Mouse (Mus musculus) adrenal gland, postnatal 36 days (tissue): Measurements from ENCODE around the gene Prss57. TPM values are rescaled to one million over a fixed set of nuclear protein-coding genes. Genes with fewer than 3 reads are reported as not detected.
"Not testable (repeated sequence)": the region's sequence is repeated elsewhere in the genome, so short reads cannot be mapped to it uniquely, and the experiment has no call there.

ENCODE experiments used
- DNase-seq, 2 experiments: peaks; one replicate each; pipeline ENCODE4 v3.0.0; 2021; ENCODE audit warnings: mixed read lengths in 1 of 2
- total RNA-seq, 2 experiments: library from RNA; stranded (reverse); gene quantifications; 2 replicates each; pipeline ENCODE4 v1.2.3; 2021

Prss57 gene
- total RNA-seq, 2 experiments from 2014 or later, result not detected

DNA sequence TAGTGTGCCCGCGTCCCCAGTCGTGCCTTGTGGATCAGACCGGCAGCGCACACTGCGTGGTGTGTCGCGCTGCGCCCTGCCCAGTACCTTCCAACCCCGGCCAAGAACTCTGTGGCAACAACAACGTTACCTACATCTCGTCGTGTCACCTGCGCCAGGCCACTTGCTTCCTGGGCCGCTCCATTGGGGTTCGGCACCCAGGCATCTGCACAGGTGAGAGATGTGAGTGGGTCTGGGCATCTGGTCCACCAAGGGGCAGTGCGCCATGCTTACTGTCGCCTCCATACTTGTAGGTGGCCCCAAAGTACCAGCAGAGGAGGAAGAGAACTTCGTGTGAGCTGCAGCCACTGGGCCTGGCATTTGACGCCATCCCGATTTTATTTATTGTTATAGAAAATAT, 9.6 kb downstream of the Prss57 start:
- no peak for DNase-seq

DNA sequence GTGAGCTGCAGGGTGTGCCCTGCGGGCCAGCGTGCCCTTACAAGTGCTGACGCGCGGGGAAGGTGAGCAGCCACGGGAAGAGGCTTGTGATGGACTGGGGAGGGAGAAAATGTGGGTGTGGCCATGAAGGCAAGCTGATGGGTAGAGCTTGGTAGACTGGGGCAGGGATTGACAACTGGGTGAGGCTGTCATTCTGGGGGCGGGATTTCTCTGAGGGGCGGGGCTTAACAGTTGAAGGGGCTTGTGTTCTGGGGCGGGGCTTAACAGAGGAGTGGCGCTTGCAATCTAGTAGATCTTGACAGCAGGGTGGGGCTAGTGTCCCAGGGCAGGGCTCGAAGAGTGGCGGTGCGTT, 10.1 kb downstream of the Prss57 start:
- DNase-seq, result peak in 1 of 2 experiments; percentile 63

DNA sequence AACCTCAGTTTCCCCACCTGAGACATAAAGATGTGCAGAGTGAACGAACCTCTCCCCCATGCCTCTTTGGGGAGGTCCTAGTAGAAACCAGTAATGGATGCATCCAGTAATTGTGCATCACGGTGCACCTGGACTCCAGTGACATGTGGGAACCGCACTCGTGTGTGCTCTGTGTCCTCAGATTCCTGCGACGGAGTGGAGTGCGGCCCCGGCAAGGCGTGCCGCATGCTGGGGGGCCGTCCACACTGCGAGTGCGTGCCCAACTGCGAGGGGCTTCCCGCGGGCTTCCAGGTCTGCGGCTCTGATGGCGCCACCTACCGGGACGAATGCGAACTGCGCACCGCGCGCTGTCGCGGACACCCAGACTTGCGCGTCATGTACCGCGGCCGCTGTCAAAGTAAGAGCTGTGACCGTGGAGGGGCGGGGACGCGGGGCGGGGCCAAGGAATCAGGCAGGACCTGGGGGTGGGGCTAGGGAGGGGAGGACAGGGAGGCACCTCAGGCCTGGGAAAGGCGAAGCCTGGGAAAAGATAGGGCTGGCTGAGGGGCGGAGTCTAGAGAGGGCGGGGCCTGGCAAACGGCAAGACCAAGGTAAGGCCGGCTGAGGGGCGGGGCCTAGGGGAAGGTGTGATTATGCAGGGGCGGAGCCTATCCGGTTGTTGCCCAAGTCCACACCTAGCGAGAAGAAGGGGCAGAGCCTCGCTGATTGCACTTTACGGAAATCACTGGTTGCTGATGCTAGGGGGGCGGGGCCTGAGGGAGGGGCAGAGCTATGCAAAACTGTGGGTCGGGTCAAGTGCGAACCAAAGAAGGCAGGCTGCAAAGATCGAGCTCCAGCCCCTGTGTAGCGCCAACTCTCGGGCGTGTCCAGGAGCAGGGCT, 10.7 kb downstream of the Prss57 start:
- peak; percentile 97 to 98 for DNase-seq

DNA sequence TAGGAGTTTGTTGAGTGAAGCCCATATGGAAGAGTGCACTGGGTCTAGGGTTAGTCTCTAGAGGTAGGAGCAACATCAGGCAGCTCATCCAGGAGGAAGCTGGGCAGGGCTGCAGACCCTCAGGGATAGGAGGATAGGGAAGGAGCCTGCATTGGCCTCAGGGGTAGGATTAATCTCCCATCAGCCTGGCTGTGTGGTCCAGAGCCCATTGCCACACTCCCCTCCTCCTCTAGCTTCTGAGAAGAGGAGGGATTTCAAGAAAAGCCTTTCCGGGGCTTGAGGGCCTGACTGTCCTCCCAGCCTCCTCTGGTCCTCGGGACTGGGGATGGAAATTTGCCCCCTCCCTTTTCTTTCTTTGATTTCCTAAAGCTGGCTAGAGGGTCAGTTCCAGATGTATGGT, 11.6 kb downstream of the Prss57 start:
- no peak for DNase-seq

DNA sequence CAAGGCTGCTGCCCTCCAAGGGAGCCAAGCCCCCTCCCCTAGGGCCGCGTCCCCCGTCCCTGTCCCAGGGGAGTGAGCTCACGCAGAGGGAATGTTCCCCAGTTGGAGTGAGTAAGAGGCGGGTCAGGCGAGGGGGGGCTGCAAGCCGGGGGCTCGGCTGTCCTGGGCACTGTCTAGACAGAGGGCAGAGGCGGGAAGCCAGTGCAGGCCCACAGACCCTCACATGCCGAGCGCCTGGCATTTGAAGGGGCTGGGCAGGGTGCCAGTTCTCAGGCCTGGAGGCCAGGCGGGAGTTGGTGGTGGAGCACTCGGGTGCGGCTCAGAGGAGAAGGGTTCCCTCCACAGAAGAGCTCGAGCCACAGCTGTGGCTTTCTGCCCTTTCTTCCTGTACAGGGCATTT, 12.8 kb downstream of the Prss57 start:
- peak; percentile 62 to 78 for DNase-seq

DNA sequence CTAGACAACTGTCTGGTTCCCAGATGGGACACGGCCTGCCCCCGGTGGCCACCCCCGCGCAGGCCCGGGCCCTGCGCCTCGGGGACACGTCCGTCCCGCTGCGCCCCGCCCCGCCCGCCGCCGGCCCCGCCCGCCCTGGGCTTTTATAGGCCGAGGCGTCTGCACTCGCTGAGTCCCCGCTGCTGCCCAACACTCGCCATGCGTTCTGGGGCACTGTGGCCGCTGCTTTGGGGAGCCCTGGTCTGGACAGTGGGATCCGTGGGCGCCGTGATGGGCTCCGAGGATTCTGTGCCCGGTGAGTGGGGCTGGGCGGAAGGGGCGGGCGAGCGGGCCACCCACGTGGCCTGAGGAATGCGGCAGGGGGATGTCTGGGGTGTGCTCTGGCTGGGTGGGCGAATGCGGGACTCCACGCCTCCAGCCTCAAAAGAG, 13.6 kb downstream of the Prss57 start, which contains the start of gene Fstl3:
Gene Fstl3, plus strand, starts transcription at position 170 of the 429 bp plus-strand sequence.
- peak; percentile 72 to 79 for DNase-seq

DNA sequence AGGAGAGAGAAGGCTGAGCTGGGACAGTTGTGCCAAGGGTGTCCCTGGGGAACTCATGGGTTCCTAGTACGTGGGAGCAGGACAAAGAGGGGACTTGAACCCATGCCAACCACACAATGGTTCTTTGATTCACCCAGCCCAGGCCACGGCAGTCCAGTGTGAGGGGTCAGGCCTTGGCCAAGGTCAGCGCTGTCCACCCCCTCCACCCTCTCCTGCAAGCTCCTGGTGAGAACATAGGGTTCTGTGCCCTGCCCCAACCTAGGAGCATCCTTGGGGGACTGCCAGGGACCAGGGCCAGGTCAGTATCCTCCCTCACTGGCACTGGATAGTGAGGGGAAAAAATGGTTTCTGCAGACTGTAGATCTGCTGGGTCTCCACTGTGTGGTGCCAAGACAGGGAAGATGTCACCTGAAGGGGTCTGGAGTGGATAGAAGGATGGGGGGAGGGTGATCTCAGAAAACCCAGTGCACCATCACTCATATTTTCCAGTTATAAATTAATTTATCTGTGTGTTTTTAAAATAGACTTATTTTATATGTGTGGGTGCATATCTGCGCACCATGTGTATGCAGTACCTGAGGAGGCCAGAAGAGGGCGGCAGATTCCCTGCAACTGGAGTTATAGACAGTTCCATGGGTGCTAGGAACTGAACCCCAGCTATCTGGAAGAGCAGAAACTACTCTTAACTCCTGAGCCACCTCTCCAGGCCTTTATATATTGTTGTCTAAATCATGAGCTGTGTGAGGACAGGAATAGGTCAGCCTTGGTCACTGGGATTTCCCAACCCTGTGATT, 16.1 kb downstream of the Prss57 start:
- DNase-seq, result no peak

DNA sequence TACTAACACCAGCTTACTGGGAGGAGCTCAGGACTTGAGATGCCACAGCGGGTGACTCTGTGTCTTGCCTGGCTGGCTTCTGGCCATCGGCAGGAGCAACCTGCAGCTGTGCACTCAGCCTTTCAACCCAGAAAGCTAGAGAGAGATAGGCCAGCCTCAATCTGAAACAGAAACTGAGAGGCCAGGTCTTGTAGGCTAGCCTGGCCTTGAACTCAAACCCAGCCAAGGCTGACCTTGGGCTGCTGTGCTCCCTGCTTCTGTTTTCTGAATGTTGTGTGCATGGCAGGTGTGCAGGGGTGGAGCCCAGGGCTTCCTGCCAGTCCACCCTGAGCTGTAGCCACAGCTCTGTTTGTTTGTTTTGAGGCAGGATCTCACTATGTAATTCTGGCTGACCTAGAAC, 17.6 kb downstream of the Prss57 start:
- DNase-seq, result peak in 1 of 2 experiments; percentile 19

DNA sequence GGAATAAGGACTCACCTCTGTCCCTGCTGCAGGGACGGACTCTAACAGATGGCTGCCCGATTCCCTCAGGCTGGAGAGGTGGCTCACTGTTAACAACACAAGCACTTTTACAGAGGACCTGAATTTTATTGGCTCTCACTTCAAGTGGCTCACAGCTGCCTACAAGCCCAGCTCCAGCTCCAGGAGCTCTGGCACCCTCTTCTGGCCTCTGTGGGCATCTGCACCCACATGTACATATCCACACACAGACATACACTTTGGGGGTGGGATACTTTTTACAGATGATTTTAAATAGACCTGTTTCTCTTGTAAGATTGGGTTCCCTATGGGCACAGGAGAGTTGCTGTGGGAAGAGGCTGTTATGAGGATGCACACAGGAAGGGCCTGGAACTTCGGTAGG, 18.4 kb downstream of the Prss57 start:
- no peak for DNase-seq

DNA sequence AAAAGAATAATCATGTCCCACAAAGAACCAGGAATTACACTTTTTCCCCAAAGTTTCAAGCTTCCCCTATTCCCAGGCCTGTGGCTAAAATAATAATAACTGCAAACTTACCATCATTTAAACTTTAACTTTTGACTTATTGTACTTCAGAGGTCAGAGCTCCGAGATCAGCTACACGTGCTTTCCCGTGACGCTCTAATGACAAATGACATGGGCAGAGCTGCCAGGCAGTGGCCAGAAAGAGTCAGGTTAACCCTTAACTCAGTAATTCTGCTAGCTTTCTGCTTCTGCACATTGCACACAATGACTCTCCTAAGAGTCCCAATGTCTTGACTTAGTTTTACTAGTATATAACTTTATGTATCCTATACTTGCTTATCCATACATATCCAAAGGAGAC, 21.4 kb downstream of the Prss57 start:
- DNase-seq, result no peak

DNA sequence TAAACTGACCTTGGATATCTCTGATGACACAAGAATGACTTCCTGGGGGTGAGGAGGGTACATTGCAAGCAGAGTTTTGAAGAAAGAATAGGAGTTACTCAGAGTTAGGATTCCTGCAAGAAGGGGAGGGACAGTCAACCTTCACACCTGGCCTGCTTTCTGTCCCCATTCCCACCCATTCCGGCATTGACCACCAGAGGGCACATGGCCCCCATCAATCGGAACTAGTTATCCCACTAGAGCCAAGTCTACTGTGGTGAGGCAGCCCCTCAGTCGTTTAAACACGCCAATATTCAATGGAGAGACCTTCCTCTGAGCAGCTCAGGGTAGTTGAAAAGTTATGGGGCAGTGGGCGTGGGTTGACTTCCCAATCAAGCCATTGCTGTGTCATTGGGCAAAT, 22.4 kb downstream of the Prss57 start:
- DNase-seq, result peak; percentile 75 to 80

DNA sequence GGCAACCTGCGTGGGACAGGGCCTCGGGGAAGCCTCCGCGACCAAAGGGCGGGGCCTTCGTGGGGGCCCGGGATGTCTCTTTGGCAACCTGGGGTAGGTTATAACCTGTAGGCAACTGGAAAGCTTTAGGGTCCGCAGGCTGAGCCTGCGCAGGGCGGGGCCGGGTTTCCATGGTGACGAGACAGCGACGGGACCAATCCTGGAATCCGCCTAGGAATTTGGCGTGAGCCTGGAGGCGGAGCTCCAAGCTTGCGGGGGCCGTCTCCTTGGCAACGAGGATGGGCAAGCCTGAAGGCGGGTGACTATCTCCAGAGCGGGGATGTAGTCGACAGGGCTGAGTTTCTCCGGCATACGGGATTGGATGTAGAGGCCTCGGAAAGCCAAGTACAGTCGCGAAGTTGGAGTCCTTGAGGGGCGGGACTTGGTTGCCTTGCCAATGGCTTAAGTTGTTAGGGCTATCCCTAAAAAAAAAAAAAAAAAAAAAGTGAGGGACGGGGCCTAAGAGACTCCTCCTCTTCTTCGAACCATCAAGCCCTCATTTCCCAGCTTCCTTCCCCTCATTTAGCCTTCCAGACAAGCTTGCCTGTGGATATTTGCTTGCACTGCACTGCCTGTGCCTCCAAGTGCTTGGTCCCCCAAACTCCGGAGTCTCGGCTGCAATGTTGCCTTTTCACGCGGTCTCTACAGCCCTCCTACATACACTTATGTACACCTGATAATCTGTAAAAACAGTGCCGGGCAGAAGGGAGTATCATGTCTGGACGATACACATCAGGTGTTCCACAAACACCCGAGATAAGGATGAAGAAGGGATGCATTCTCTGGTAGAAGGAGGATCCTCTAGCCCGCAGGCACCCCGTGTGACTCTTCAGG, 23.2 kb downstream of the Prss57 start:
- peak; percentile 95 to 96 for DNase-seq

DNA sequence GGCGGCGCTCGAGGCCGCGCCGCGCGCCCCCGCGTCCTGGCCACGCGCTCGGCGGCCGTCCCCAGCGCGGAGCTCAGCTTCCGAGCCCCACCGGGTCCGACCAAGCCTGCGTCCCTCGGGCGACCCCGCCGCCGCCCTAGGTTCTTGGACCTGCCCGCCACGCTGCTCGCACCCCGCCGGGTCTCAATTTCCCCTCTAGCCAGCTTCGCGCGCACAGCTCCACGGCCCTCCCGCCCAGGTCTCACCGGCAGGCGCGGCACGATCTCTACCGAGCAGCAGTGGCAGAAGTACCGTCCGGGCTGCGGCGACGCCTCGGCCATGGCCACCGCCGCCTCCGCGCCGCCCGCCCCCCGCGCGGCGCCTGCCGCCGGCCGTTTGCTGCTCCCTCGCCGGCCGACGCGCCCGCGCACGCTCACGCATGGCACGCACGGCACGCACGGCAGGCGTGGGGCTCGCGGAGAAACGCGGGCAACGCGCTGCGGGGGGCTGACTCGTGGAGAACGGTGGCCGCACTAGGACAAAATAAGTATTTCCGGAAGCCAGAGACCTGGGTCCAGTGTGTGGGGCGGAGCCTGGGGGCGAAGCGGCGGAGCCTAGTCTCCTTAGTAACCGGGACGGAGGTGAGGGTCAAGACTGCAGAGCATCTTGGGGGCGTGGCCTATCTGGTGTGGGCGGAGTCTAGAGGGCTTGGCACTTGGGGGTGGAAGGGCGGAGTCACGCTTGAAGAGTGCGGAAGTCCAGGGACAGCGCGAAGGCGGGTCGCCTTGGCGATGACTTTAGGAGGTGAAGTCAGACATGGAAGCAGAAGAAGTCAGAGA, 24.0 kb downstream of the Prss57 start, which contains the start of gene Rnf126:
Gene Rnf126, minus strand, starts transcription at position 445 of the 818 bp plus-strand sequence.
- peak; percentile 99 to 100 for DNase-seq

DNA sequence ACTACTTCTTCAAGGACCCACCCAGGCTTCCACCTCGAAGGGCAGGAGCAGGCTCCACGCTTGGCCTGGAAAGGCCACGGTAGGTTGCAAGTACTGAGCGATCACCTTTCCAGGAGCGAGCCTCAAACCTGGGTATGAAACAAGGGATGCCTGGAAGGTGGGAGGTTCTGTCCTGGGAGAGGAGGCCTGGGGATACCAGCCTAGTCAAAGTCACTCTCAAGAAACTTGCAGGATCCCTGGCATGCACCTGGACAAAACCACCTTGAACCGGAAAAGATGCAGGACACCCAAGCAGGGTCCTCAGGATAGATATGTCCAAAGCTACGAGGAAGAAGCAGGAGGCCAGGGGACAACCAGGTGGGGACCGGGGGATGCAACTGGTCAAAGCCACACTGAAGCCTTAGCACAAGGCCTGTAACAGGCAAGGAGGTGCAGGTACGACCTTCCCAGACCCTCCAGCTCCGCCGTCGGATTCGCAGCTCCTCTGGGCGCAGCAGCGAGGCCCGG, 24.7 kb downstream of the Prss57 start:
- DNase-seq, result no peak

DNA sequence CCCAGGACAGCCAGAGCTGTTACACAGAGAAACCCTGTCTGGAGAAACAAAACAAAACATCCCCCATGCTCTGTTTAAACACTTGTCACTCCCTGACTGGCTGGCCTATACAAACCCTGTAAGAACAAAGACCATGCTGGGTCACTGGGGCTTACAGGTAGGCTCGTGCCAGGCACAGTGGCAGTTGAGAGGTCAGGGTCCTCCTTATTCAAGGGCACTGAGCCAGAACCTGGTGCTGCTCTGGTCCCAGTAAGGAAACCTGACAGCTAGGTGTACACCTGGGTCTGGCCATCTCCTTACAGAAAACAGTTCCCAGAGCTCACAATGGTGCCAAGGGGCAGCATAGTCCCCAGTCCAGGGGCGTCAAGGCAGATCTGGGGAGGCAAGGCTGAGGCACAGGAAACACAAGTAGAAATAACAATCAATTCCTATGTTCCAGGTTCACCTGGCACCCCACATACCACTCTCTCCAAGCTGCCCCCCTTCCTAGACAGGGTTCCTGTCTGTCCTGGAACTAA, 25.5 kb downstream of the Prss57 start:
- DNase-seq, result no peak

DNA sequence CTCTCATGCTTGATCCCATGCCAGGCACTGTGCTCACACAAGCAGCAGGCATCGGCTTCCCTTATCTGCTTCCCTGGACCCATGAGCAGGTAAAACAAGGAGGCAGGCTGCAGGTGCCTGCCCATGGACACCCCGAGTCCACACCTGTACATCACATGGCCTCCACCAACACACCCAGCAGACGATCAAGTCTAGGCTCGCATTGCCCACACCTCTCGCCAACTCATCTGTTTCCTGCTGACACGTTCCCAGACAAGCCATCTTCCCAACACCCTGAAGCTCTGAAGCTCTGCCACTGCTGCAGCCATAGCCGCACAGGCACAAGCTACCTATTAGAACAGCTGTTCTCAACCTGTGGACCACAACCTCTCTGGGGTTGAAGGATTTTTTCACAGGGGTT, 26.5 kb downstream of the Prss57 start:
- no peak for DNase-seq

DNA sequence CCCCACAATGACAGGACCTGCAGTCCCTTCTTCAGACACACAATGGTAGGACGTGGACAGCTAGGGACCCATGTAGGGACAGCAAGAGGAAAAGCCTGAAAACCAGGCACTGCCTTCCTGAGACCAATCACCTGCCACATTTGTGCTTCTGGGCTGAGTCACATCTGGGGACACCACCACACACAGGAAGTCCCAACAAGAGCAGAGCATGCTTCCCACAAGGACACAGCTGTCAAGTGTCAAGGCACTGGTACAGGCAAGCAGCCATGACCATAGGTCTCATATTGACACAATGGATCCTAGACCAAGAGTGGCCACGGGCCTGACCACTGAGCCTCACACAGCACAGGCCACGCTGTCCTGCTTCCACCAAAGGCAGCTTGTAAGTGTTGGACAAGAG, 27.9 kb downstream of the Prss57 start:
- peak in 1 of 2 experiments; percentile 28 for DNase-seq

DNA sequence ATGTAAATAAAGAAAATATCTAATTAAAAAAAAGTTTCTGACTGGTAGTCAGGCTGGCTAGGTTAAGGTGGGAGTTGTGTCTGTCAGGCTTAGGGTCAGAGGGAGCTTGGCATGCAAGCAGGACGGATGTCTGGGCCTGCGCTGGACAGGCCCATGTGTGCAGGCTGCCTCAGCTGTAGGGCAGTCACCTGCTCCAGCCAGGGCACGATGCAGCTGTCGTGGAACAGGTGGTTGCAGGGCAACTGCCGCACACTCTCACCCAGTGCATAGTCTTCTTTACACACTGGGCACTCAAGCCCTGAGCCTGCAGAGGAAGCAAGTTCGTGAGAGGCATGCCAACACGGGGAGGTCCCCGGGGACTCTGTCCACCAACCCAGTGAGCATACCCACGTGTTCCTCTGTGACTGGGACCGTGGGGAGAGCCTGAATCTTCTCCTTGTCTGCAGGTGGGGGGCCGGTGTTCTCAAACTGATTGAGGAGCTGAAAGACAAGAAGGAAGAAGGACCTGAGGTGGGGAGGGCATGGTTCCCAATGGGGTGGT, 30.1 kb downstream of the Prss57 start:
- DNase-seq, result no peak

DNA sequence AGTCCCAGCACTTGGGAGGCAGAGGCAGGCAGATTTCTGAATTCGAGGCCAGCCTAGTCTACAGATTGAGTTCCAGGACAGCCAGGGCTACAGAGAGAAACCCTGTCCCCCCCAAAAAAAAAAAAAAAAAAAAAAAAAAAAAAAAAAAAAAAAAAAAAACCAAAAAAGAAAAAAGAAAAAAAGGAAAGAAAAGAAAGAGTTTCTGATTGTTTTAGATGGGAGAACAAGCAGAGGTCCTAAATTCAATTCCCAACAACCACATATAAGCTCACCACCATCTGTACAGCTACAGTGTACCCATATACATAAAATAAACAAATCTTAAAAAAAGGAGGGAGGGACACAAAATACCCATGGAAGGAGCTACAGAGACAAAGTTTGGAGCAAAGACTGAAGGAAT, 31.1 kb downstream of the Prss57 start:
- not testable (repeated sequence) for DNase-seq

DNA sequence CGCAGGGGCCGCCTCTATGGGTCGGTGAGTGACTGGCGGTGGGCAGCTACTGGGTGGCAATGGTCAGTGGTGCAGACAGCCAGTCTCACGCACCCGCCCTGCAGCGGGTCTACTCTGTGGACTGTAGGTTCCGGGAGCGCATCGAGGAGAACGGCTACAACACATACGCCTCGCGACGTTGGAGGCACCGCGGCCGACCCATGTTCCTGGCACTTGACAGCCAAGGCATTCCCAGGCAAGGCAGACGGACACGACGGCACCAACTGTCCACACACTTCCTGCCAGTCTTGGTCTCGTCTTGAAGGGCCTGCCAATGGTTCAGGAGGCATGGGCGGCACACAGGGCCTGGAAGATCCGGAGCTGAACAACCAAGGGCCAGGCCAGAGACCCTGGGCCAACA, 34.1 kb downstream of the Prss57 start:
- no peak for DNase-seq
